Mouse (Mus musculus) lung, postnatal 0 days (tissue): ENCODE measurements around the gene C1qtnf4.

Experiments
- CTCF ChIP-seq: IDR thresholded peaks from 2 replicates; pipeline ENCODE4 v1.5.1; 2016; ENCODE audit warnings: antibody characterized with exemption, mild to moderate bottlenecking
- EP300 ChIP-seq: IDR thresholded peaks from 2 replicates; pipeline ENCODE4 v1.6.1; 2016; ENCODE audit warnings: antibody characterized with exemption, mild to moderate bottlenecking, control low read depth

DNA sequence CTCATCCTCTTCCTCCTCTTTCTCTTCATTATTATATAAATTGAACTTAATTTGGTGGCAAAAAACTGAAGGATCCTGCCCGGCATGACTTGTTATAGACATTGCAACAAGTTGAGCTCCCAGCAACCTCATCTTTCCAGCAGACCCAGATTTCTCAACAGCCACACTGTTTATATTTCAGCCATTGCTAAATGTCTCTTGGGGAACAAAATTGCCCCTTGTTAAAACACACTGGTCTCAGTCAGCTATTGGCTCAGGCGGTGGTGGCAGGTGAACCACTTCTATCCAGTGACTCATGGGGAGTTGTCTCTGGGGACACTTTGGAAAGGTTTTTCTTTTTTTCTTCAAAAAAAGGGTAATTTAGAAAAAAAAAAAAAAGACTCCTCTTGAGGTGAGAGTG, 47.0 kb upstream of the C1qtnf4 start:
- TF ChIP-seq CTCF (no peak), EP300 (no peak)
